Mouse (Mus musculus) induced T-regulatory cell, adult 2 months (primary cell): Measurements from ENCODE around the gene 4931400O07Rik.

Experiments used
- DNase-seq: peaks from one replicate; pipeline ENCODE4 v3.0.0-alpha.2; 2012; ENCODE audit warnings: low read depth

The 4931400O07Rik gene

GRCm38 (mm10) chrX:62467691-62468090, at the start of gene 4931400O07Rik:
Gene 4931400O07Rik (plus strand): TSS chrX:62467991.
- no peak for DNase-seq
